Mouse (Mus musculus) spleen, postnatal 36 days (tissue): Measurements from ENCODE around the gene Eps8.
A peak's percentile ranks its signal among the peaks of the same experiment; 100 is the strongest.
"Not testable (repeated sequence)": the region's sequence is repeated elsewhere in the genome, so short reads cannot be mapped to it uniquely, and the experiment has no call there.

Source experiments
- DNase-seq, 2 experiments: peaks; one replicate each; pipeline ENCODE4 v3.0.0; 2022; ENCODE audit warnings: low spot score in 2 of 2, mixed read lengths in 1 of 2

The Eps8 gene

DNA sequence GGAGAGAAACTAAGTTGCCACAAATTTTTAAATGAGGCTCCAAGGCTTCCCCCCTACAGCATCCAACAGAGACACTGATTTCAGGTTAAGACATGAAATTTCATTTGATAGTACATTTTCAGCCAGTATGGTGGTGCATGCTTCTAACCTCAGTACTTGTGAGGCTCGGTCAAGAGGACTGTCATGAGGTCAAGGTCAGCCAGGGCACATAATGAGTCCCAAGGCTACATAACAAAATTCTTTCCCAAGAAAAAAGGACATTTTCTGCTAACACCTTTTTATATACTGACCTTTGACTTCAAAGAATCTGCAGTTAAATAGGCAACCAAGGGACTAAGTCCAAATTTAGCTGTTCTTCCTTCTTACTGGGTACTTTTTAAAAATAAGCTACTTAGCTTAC, 181.2 kb downstream of the Eps8 start:
- no peak for DNase-seq

- no peak for DNase-seq
Measured at GRCm38 (mm10) chr6:137472129-137472528, 182.5 kb downstream of the Eps8 start.

- peak; percentile 53 to 58 for DNase-seq
Measured at GRCm38 (mm10) chr6:137470901-137471598, 183.6 kb downstream of the Eps8 start.

- no peak for DNase-seq
Measured at GRCm38 (mm10) chr6:137469541-137469940, 185.1 kb downstream of the Eps8 start.

DNA sequence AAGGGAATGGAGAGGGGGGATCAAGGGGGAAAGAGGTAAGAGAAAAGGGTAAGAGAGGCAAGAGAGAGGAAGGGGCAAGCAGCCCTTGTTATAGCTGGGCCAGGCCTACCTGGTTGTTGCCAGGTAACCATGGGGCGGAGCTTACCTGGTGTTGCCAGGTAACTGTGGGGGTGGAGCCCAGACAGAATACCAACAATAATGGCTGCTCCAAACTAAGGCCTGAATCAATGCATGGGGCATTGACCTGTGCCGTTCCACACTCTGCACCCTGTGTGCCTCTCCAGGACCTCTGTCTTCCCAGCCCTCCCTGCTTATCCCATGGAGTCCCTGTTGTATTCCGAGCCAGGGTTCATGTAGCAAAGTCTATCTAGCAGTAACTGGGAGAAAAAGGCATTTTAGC, 187.0 kb downstream of the Eps8 start:
- no peak for DNase-seq

- DNase-seq = no peak
Measured at GRCm38 (mm10) chr6:137466256-137466655, 188.4 kb downstream of the Eps8 start.

DNA sequence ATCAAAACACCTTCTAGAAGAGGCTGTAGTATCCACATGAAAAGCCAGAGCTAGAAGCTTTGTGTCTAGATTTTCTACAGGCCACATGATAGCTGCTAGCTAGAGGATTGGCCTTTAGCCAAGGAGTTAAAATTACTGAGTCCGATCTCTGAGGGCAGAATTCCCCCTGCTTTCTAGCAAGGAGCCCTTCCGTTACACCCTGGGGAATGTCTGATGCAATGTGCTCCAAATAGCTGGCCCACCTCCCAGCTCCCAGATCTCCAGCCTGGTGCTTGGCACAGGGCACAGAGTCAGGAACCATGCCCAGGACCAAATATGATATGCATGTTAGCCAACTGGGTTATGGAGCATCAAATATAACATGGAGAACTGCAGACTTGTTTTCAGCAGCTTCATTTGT, 189.4 kb downstream of the Eps8 start:
- peak; percentile 4 to 7 for DNase-seq

- DNase-seq = no peak
Measured at GRCm38 (mm10) chr6:137463771-137464170, 190.9 kb downstream of the Eps8 start.

GRCm38 (mm10) chr6:137458136-137458535, 196.5 kb downstream of the Eps8 start:
- no peak for DNase-seq

DNA sequence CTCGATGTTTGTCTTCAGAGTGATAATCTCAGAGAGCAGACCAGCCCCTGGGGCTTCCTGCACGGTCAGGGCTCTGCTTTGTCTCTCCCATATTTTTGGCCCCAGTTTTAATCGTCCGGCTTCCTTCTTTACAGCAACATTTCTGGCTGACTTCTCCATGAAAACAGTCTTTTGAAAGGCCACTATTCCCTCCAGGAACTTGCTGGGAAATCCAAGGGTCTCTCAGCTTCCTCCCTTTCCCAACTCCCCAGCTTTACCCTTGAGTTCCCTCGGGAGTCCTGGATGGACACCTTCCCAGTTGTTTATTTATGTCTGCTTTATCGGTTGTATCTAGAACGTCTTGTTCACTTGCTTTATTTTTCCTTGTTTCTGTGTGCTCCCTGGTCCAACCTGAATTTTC, 197.5 kb downstream of the Eps8 start:
- DNase-seq = no peak

GRCm38 (mm10) chr6:137456064-137456463, 198.6 kb downstream of the Eps8 start:
- no peak for DNase-seq

GRCm38 (mm10) chr6:137455537-137456041, 199.1 kb downstream of the Eps8 start:
- peak; percentile 5 to 12 for DNase-seq

GRCm38 (mm10) chr6:137446116-137446515, 208.6 kb downstream of the Eps8 start:
- not testable (repeated sequence) for DNase-seq

GRCm38 (mm10) chr6:137443089-137443488, 211.6 kb downstream of the Eps8 start:
- no peak for DNase-seq

GRCm38 (mm10) chr6:137440559-137441486, 213.9 kb downstream of the Eps8 start:
- DNase-seq = no peak

- no peak for DNase-seq
Measured at GRCm38 (mm10) chr6:137437902-137438580, 216.6 kb downstream of the Eps8 start.

DNA sequence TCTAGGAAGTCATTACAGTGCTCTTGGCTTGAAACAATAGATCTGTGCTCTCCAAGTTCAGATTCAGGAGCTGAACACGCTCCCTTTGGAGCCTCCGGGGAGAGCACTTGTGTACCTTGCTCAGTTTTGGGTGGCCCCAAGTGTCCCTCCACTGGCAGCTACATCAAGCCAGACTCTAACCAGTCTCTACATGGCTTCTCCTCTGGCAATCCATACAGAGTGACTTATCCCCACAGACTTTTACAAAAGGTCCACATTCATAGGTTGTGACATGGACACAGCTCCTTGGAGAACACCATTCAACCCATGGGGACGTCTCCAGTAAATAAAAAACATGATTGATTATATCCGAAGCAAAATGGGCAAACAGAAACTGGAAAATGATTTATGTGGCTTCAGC, 217.2 kb downstream of the Eps8 start:
- DNase-seq = no peak

DNA sequence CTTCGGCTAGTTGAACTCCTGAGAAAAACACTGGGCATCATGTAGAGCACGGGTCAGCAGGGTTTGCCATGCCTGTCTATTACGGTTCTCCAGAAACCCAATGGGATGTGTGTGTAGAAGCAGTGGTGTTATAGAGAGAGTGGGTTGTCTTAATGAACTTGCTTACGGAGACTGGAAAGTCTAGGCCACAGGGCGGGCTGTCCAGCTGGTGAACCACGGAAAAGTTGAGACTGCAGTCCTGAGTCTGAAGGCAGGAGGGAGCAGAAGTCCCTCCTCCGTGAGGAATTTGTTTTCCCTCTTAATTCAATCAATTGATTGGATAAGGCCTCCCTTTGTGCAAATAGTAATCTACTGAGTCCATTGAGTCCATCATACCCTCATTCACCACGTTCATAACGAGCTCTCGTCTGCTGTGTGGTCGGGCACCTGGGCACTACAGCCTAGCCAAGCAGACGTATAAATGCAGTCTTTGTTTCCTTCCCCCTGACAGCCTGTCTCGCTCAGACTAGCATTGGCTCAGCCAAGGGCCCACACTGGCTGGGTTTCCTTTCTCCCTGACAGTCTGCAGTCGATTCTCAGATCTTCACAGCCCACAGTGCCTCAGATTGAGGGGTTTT, 221.0 kb downstream of the Eps8 start:
- no peak for DNase-seq
